Mouse (Mus musculus) ES-Bruce4 (cell line): ENCODE measurements at regions not wholly inside any gene's neighbourhood (a gene's known extent, or its start where the extent isn't known, plus 50 kb on each side); places are given as distances from the start of the nearest gene placed in this dataset.

Experiments used
- H3K27ac ChIP-seq: 2 replicates; pipeline ENCODE4 v1.5.1; 2012; ENCODE audit warnings: low read length, inconsistent platforms; ENCODE audit not compliant: insufficient read depth
- H3K27me3 ChIP-seq: 2 replicates; pipeline ENCODE4 v1.6.1; 2012; ENCODE audit warnings: mild to moderate bottlenecking, low read length, inconsistent platforms; ENCODE audit not compliant: control insufficient read depth, poor library complexity, insufficient read depth, severe bottlenecking
- H3K36me3 ChIP-seq: 2 replicates; pipeline ENCODE4 v1.6.1; 2012; ENCODE audit warnings: inconsistent platforms, mild to moderate bottlenecking, low read length, moderate library complexity; ENCODE audit not compliant: control insufficient read depth, poor library complexity, insufficient read depth, severe bottlenecking
- H3K4me1 ChIP-seq: one replicate; pipeline ENCODE4 v1.8.1; 2011; ENCODE audit warnings: low read length; ENCODE audit not compliant: control insufficient read depth, insufficient read depth
- H3K4me3 ChIP-seq: 2 replicates; pipeline ENCODE4 v1.5.1; 2011; ENCODE audit warnings: low read depth, mild to moderate bottlenecking, low read length
- H3K9ac ChIP-seq: 2 replicates; pipeline ENCODE4 v1.6.1; 2012; ENCODE audit warnings: low read depth, mild to moderate bottlenecking, inconsistent platforms; ENCODE audit not compliant: poor library complexity, severe bottlenecking
- H3K9me3 ChIP-seq: replicated peaks from 2 replicates; pipeline ENCODE4 v1.6.1; 2012; ENCODE audit warnings: mild to moderate bottlenecking, low read length, inconsistent platforms; ENCODE audit not compliant: control insufficient read depth, poor library complexity, insufficient read depth, severe bottlenecking
- CTCF ChIP-seq: IDR thresholded peaks from one replicate; pipeline ENCODE4 v1.8.1; 2011; ENCODE audit warnings: low read depth, low read length
- EP300 ChIP-seq: IDR thresholded peaks from 2 replicates; pipeline ENCODE4 v1.6.1; 2011; ENCODE audit warnings: low read depth, low read length; ENCODE audit not compliant: insufficient read depth
- POLR2A ChIP-seq: IDR thresholded peaks from one replicate; pipeline ENCODE4 v1.8.1; 2011; ENCODE audit warnings: low read length; ENCODE audit not compliant: insufficient read depth

DNA sequence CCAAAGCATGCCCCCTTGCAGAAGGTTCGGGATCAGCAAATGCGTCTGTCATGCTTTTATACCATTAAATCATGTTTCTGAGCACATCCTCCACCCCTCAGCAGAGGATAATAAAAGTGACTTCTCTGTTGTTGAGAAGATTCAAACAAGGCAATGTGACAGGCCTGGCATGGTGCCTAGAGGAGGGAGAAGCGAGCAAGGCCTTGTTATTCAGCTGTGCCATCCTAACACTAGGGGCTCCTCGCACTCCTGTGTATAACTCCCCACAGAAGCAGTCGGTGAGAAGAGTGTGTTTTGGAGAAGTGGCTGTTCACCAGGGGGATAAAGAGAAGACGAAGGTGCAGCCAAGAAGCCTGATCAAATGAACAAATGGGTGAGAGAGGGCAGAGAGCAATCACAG lies 330.3 kb downstream of the Cmpk2 start:
- no peak for TF ChIP-seq CTCF
- TF ChIP-seq EP300 = no peak
- no peak for TF ChIP-seq POLR2A
- H3K27me3 ChIP-seq = no peaks in the 10 kb centered on the region
- H3K36me3 ChIP-seq = no peaks in the 10 kb centered on the region
- H3K4me3 ChIP-seq = no peak overlapping the region
- no peaks in the 10 kb centered on the region for H3K9me3 ChIP-seq
- no peaks in the 10 kb centered on the region for H3K4me1 ChIP-seq
- no peak overlapping the region for H3K9ac ChIP-seq
- H3K27ac ChIP-seq = no peak overlapping the region

DNA sequence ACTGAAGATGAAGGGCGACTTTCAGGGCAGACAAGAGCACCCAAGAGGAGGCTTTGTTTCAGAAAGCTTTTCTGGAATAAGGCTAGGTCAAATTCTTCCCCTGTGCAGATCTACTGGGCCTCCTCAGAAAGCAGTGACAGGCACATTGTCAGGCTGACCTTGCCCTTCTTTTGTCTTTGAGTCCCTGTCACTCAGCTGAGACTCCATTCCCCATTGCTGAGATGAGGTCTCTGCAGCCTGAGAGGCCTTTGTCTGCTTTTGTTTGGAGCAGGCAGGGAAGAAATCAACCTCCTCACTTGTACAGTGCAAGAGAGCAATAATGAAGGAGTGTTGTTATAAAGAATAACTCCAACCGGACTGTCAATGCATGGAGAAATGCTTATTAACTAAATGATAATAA lies 327.4 kb downstream of the Cmpk2 start:
- H3K4me3 ChIP-seq = no peak overlapping the region
- H3K9me3 ChIP-seq = no peaks in the 10 kb centered on the region
- no peaks in the 10 kb centered on the region for H3K27me3 ChIP-seq
- TF ChIP-seq POLR2A (no peak), CTCF (no peak)
- no peak overlapping the region for H3K9ac ChIP-seq
- no peak overlapping the region for H3K27ac ChIP-seq
- H3K4me1 ChIP-seq = no peaks in the 10 kb centered on the region
- H3K36me3 ChIP-seq = no peaks in the 10 kb centered on the region

DNA sequence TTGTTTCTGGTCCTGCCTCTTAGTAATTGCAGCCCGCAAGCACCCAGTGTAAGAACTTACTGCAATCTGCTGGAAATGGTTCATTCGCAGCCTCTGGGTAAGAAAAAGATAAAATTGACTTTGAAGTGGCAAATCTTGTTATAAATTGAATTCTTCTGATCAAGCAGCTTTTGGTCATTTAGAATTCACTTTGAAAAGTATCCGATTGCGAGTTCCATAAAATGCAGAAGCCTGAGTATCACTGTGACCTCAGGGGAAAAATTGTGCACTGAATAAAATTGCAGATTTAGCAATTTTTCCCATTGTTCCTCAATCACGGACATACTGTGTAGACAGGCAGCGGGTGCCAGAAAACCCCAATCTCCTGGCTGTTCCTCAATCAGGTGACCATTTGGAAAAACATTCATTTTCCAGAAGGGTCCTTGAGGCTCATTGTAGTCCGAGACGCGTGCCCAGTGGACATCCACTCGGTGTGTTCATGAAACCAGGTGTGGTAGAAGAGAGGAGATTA lies 320.4 kb downstream of the Cmpk2 start:
- TF ChIP-seq POLR2A (no peak), EP300 (no peak), CTCF (no peak)
- no peaks in the 10 kb centered on the region for H3K36me3 ChIP-seq
- H3K9ac ChIP-seq = no peak overlapping the region
- H3K4me1 ChIP-seq = no peaks in the 10 kb centered on the region
- H3K27ac ChIP-seq = no peak overlapping the region
- H3K27me3 ChIP-seq = no peaks in the 10 kb centered on the region
- no peak overlapping the region for H3K4me3 ChIP-seq
- no peaks in the 10 kb centered on the region for H3K9me3 ChIP-seq

DNA sequence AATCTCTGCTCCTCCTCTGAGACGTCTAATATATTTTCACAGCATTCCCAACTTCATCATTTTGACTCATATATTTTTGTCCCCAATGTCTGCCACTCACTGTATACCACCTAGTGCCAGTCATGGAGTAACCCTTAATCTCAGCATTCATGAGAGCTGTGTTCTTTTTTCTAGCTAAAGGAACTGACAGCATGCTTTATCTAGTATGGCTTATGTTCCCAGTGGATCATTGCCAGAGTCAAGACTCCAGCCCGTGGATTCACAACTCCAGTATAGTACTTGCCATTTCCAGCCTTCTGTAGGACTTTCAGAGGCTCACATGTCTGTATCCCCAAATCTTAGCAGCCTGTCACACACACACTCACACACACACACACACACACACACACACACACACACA lies 316.5 kb downstream of the Cmpk2 start:
- H3K4me3 ChIP-seq = no peak overlapping the region
- no peaks in the 10 kb centered on the region for H3K36me3 ChIP-seq
- H3K4me1 ChIP-seq = no peaks in the 10 kb centered on the region
- no peak overlapping the region for H3K9ac ChIP-seq
- H3K9me3 ChIP-seq = no peaks in the 10 kb centered on the region
- H3K27me3 ChIP-seq = no peaks in the 10 kb centered on the region
- H3K27ac ChIP-seq = no peak overlapping the region
- no peak for TF ChIP-seq EP300
- no peak for TF ChIP-seq CTCF
- no peak for TF ChIP-seq POLR2A

DNA sequence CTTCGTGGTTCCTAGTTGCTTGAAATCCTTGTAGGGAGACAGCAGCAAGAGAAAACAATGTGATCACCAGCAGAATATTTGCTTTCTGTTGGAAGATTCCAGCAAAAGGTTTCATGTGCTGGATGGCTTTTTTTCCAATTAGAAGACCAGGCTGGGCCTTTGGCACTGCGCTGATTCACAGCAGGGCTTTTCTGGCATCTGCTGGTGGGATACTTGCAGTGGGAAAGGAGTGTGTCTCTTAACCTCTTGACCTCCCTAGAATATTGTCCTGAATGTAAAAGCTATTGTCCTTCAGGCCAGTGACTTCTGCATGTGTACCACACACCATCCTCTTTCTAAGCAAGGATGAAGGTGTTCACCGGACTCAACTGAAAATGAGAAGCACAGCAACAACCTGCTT lies 315.4 kb downstream of the Cmpk2 start:
- no peaks in the 10 kb centered on the region for H3K27me3 ChIP-seq
- H3K4me3 ChIP-seq = no peak overlapping the region
- no peaks in the 10 kb centered on the region; the same call in 1 of the 2 replicates for H3K9me3 ChIP-seq
- no peak overlapping the region for H3K9ac ChIP-seq
- H3K4me1 ChIP-seq = no peaks in the 10 kb centered on the region
- TF ChIP-seq POLR2A (no peak), EP300 (no peak), CTCF (no peak)
- no peaks in the 10 kb centered on the region for H3K36me3 ChIP-seq
- no peak overlapping the region for H3K27ac ChIP-seq

DNA sequence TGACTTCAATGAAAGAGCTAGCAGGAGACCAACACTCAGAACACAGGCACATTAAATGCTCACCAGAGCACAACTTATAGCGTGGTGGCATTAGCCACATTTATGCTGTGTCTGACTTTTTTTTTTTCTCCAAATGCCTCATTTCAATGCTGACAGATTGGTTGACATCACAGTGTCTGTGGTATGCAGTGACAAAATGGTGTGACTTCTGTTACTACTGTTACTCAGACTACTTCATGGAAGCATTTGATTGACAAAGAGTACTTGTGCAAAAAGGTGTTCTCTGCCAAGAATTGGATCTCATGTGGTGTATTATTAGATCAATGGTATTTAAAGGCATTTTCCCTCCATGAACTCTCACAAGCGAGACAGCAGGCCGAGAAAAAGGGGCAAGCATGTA lies 314.8 kb downstream of the Cmpk2 start:
- Histone ChIP-seq H3K27ac (no peak overlapping the region), H3K4me1 (no peaks in the 10 kb centered on the region), H3K9ac (no peak overlapping the region), H3K9me3 (no peaks in the 10 kb centered on the region; the same call in 1 of the 2 replicates), H3K4me3 (no peak overlapping the region), H3K36me3 (no peaks in the 10 kb centered on the region), H3K27me3 (no peaks in the 10 kb centered on the region)
- TF ChIP-seq EP300 = no peak
- TF ChIP-seq CTCF = no peak
- TF ChIP-seq POLR2A = no peak
